Mouse (Mus musculus): ENCODE measurements around the gene Nudt11. TPM values are rescaled to one million over a fixed set of nuclear protein-coding genes. Genes with fewer than 3 reads are reported as not detected.
A peak's percentile ranks its signal among the peaks of the same experiment; 100 is the strongest.
"Not testable (repeated sequence)": the region's sequence is repeated elsewhere in the genome, so short reads cannot be mapped to it uniquely, and the experiment has no call there.

Gene Nudt11
- polyA plus RNA-seq (2014; fragmentation: Nextera tagmentation; extraction: Ambion mirVana) = 26.3 and 32.2 TPM in 2 replicates

DNA sequence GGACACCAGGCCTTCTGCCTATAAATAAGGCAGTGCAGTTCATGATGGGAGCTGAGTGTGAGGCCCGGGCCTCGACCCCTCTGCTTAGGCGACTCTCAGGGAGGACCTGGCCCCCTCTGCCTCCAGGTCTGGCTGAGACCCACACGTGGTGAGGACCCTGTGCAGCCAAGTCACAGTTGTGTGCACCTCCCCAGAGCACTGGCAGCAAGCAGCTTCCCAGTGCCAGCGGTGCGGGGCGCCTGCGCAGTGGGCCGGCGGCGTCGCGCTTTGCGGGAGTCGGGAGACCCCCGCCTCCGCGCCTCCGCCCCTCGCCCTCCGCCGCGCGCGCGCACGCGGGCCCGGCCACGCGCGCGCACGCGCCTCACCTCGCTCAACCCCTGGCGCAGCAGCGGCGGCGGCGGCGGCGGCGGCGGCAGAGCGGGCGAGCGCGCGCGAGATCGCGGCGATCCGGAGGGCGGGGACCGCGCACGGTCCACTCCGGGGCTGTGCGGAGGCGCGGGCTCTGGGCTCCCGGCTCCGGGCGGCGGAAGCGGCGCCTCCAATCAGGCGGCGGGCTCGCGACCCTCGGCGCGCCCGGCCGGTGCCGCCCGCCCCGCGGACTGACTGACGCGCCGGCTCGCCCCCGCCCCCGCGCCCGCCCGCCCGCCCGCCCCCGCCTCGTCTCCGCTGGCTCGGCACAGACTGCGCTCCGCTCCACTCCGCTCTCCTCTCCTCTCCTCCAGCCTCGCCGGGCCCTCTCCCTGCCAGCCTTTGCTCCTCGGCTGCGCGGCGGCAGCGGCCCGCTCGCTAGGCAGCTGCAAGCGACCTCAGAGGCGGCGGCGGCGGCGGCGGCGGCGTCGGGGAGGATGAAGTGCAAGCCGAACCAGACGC, at the start of gene Nudt11:
Nudt11 (plus strand) TSS at position 388 of the 870 bp plus-strand sequence.
- DNase-seq (ENCODE audit: low spot score); H3K36me3 ChIP-seq (replicated peaks; ENCODE audit: control insufficient read depth, insufficient read depth); H3K27me3 ChIP-seq (ENCODE audit: control insufficient read depth, insufficient read depth, low read length); H3K9me3 ChIP-seq (ENCODE audit: control insufficient read depth, low read length): not testable (repeated sequence)
- WGBS = 30% methylated on average over 2 of the region's 121 CpGs
- H3K4me2 ChIP-seq (replicated peaks) = peak within 1 kb of the TSS; percentile 54
- peaks cover 18% of the 10 kb centered on the region; the same call in 1 of the 2 replicates for H3K4me1 ChIP-seq (replicated peaks; ENCODE audit: control insufficient read depth, insufficient read depth, low read length)
- peak within 1 kb of the TSS; percentile 36 for H3K4me3 ChIP-seq (replicated peaks; ENCODE audit: low read length)
- peak; percentile 92 for ATAC-seq (ENCODE audit: low FRiP score)
- H3K27ac ChIP-seq = peak within 1 kb of the TSS; percentile 67; the same call in 1 of the 2 replicates
- peak within 1 kb of the TSS; percentile 31; the same call in 1 of the 2 replicates for H3K9ac ChIP-seq

DNA sequence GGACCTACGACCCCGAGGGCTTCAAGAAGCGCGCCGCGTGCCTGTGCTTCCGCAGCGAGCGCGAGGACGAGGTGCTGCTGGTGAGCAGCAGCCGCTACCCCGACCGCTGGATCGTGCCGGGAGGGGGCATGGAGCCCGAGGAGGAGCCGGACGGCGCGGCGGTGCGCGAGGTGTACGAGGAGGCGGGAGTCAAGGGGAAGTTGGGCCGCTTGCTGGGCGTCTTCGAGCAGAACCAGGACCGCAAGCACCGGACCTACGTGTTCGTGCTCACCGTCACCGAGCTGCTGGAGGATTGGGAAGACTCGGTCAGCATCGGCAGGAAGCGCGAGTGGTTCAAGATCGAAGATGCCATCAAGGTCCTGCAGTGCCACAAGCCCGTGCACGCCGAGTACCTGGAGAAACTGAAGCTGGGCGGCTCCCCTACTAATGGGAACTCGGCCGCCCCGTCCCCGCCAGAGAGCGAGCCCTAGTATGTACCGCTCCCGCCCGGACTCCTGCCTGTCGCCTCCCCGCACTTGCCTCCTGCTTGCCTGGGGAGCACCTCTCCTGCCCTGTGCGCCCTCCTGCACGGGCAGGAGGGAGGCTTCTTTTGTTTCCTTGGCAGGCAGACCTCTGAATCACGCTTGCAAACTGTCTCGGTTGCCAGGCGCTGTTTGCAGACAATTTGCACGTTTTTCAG, 822 bp downstream of the Nudt11 start:
- H3K27ac ChIP-seq = peak overlapping the region; percentile 67; the same call in 1 of the 2 replicates
- H3K4me3 ChIP-seq (replicated peaks; ENCODE audit: low read length) = peak overlapping the region; percentile 36
- not testable (repeated sequence) for H3K9me3 ChIP-seq (ENCODE audit: control insufficient read depth, low read length); DNase-seq (ENCODE audit: low spot score); H3K27me3 ChIP-seq (ENCODE audit: control insufficient read depth, insufficient read depth, low read length); H3K36me3 ChIP-seq (replicated peaks; ENCODE audit: control insufficient read depth, insufficient read depth)
- 10% methylated on average over 4 of the region's 60 CpGs for WGBS
- peaks cover 18% of the 10 kb centered on the region; the same call in 1 of the 2 replicates for H3K4me1 ChIP-seq (replicated peaks; ENCODE audit: control insufficient read depth, insufficient read depth, low read length)
- peak overlapping the region; percentile 54 for H3K4me2 ChIP-seq (replicated peaks)
- peak; percentile 72 for ATAC-seq (ENCODE audit: low FRiP score)
- H3K9ac ChIP-seq = peak overlapping the region; percentile 44; the same call in 1 of the 2 replicates

DNA sequence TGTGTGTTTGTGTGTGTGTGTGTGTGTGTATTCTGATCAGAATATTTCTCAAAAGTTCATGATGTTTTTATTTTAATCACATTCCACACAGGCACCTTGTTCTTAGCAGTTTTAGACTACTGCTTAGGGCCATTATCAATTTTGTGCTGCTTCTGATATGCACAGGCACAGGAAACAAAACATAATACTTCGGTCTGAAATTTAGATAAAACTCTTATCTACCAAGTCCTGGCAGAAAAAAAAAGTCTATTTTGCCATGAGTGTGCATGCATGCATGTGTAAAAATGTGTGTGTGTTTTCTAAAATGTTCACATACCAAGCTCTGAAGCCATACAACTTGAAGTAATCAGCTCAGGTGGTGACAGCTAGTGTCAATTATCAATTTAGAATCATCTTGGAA, 14.3 kb downstream of the Nudt11 start:
- Histone ChIP-seq H3K9me3 (ENCODE audit: control insufficient read depth, low read length) (no peaks in the 10 kb centered on the region), H3K4me2 (replicated peaks) (no peak overlapping the region), H3K4me1 (replicated peaks; ENCODE audit: control insufficient read depth, insufficient read depth, low read length) (no peaks in the 10 kb centered on the region), H3K27me3 (ENCODE audit: control insufficient read depth, insufficient read depth, low read length) (no peaks in the 10 kb centered on the region), H3K36me3 (replicated peaks; ENCODE audit: control insufficient read depth, insufficient read depth) (no peaks in the 10 kb centered on the region), H3K9ac (no peak overlapping the region), H3K4me3 (replicated peaks; ENCODE audit: low read length) (no peak overlapping the region), H3K27ac (no peak overlapping the region)
- DNase-seq (ENCODE audit: low spot score) (no peak), ATAC-seq (ENCODE audit: low FRiP score) (no peak)
- 100% methylated on average over 1 of the region's 1 CpGs for WGBS

DNA sequence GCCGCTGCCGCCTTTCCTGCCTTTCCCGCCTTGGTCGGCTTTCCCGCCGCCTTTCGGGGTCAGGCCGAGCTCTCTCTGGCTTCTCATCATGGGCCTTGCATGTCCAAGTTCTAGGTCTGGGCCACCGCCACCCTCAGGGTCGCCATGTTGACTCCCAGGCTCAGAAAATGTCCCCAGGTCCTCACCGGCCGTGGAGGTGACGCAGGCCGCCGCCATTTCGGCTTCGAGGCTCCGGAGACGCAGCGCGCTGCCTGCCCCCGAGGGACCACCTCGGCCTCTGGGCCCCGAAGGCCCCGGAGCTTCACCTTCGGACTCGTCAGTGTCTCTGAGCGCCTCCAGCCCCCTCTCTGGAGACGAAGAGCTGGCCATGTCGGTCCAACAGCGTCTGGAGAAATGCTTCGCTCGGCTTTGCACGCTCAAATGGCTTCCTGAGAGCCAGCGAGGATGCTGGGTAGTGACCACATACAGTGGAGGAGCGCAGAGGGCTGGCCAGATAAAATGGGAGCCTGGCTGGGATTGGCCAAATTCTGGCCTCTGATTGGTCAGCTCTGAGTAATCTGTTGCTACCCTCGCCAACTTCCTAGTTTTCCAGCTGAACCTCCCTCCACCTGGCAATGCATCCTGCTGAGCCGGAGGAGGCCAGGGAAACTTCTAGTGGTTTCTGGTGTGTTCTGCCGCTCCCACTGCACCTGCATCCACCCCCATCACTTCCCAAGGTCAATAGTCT, 35.9 kb downstream of the Nudt11 start, which contains the start of gene AU022751:
AU022751 (minus strand) TSS at position 466 of the 727 bp plus-strand sequence.
- Histone ChIP-seq H3K9ac (no peak within 1 kb of the TSS), H3K4me1 (replicated peaks; ENCODE audit: control insufficient read depth, insufficient read depth, low read length) (no peaks in the 10 kb centered on the region), H3K4me2 (replicated peaks) (no peak within 1 kb of the TSS), H3K36me3 (replicated peaks; ENCODE audit: control insufficient read depth, insufficient read depth) (no peaks in the 10 kb centered on the region), H3K4me3 (replicated peaks; ENCODE audit: low read length) (no peak within 1 kb of the TSS), H3K9me3 (ENCODE audit: control insufficient read depth, low read length) (peaks cover 15% of the 10 kb centered on the region; the same call in 1 of the 2 replicates), H3K27me3 (ENCODE audit: control insufficient read depth, insufficient read depth, low read length) (no peaks in the 10 kb centered on the region), H3K27ac (no peak within 1 kb of the TSS)
- WGBS = 90% methylated on average over 39 of the region's 39 CpGs
- DNase-seq (ENCODE audit: low spot score) (no peak), ATAC-seq (ENCODE audit: low FRiP score) (no peak)

DNA sequence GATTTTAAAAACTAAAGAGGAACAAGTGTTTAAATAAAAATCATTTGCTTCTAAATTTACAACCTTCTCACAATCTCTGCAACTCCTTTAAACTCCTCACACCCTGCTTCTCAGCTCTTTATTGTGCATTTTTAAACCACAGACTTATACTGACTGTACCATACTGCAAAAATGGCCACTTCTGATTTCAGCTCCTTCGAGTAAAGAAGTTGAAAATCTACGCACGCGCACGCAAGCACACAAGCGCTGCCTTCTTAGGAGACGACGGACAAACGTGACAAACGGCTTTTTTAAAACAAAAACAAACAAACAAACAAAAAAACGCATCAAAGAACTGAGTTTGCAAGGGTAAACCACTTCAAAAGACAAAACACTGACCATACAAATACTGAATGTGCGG, 44.3 kb downstream of the Nudt11 start:
- H3K4me2 ChIP-seq (replicated peaks) = peak overlapping the region; percentile 54
- peak overlapping the region; percentile 67 for H3K9ac ChIP-seq
- DNase-seq (ENCODE audit: low spot score) (peak; percentile 70), ATAC-seq (ENCODE audit: low FRiP score) (peak; percentile 65; the same call in 1 of the 2 replicates)
- 24% methylated on average over 12 of the region's 12 CpGs for WGBS
- H3K4me3 ChIP-seq (replicated peaks; ENCODE audit: low read length) = peak overlapping the region; percentile 40
- peak overlapping the region; percentile 80 for H3K27ac ChIP-seq
- no peaks in the 10 kb centered on the region for H3K4me1 ChIP-seq (replicated peaks; ENCODE audit: control insufficient read depth, insufficient read depth, low read length)
- H3K27me3 ChIP-seq (ENCODE audit: control insufficient read depth, insufficient read depth, low read length) = no peaks in the 10 kb centered on the region
- no peaks in the 10 kb centered on the region for H3K9me3 ChIP-seq (ENCODE audit: control insufficient read depth, low read length)
- no peaks in the 10 kb centered on the region for H3K36me3 ChIP-seq (replicated peaks; ENCODE audit: control insufficient read depth, insufficient read depth)

DNA sequence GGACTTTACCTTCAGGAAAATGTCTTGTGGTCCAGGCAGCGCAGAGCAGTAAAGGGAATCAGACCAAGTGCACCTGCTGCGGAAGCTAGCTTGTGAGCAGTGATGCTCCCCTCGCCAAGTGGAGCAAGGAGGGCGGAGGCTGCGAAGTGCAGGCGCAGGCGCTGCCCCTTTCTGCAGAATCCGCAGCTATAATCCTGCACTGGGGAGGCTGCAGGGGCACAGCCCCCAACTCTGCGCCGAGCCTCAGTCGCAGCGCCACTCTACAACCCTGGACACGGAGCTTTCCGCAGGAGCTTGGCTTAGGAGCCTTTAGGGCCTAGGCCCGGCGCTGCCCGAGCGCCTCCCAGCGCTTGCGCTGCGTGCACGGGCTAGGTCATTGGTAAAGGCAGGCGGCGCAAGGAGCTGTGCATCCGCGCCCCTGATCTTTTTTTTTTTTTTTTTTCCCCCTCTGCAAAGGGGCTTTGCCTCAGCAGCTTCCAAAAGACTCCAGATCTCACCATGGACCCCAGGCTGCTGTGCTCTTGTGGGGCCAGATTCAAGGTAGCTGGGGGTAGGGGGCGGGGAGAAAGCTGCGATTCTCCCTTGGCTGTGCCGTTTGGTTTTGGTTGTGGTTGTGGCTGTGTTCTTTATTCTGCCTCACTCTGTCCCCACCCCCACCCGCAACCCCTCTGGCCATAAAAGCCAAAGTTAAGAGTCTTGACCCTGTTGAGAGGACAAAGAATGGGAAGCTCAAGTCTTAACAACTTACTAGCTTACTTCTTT, 44.9 kb downstream of the Nudt11 start:
- no peaks in the 10 kb centered on the region for H3K36me3 ChIP-seq (replicated peaks; ENCODE audit: control insufficient read depth, insufficient read depth)
- H3K4me3 ChIP-seq (replicated peaks; ENCODE audit: low read length) = peak overlapping the region; percentile 40
- H3K9ac ChIP-seq = peak overlapping the region; percentile 67
- H3K9me3 ChIP-seq (ENCODE audit: control insufficient read depth, low read length) = no peaks in the 10 kb centered on the region
- DNase-seq (ENCODE audit: low spot score) (peak; percentile 58), ATAC-seq (ENCODE audit: low FRiP score) (peak; percentile 96)
- H3K4me1 ChIP-seq (replicated peaks; ENCODE audit: control insufficient read depth, insufficient read depth, low read length) = no peaks in the 10 kb centered on the region
- WGBS = 16% methylated on average over 24 of the region's 30 CpGs
- H3K4me2 ChIP-seq (replicated peaks) = peak overlapping the region; percentile 54
- peak overlapping the region; percentile 80 for H3K27ac ChIP-seq
- H3K27me3 ChIP-seq (ENCODE audit: control insufficient read depth, insufficient read depth, low read length) = no peaks in the 10 kb centered on the region

Small RNAs within 50 kb of the gene (microRNA-seq; reads per million reads assigned to microRNA genes)
- not detected for gene Gm27360

Other genes starting within 250 kb of the Nudt11 start
- gene AU022751, start 36.0 kb downstream of the Nudt11 start, polyA plus RNA-seq (2014; fragmentation: Nextera tagmentation; extraction: Ambion mirVana) = not detected in 2 replicates
- 56.7 and 63.9 TPM in 2 replicates for gene Nudt10, start 125.6 kb downstream of the Nudt11 start, polyA plus RNA-seq (2014; fragmentation: Nextera tagmentation; extraction: Ambion mirVana)